Mouse (Mus musculus): ENCODE results near the gene Arrdc2. TPM values are rescaled to one million over a fixed set of nuclear protein-coding genes. Genes with fewer than 3 reads are reported as not detected.

The Arrdc2 gene
- 30.0 TPM for total RNA-seq (2023)

GRCm38 (mm10) chr8:70839408-70840351, at the start of gene Arrdc2:
TSS of gene Arrdc2 (minus strand) at chr8:70839720.

GRCm38 (mm10) chr8:70873364-70873985, 34.0 kb upstream of the Arrdc2 start, which contains the start of gene Ccdc124:
TSS of gene Ccdc124 (minus strand) at chr8:70873935.

GRCm38 (mm10) chr8:70862824-70863641, 23.5 kb upstream of the Arrdc2 start, which contains the start of gene Kcnn1:
TSS of gene Kcnn1 (minus strand) at chr8:70863258.

GRCm38 (mm10) chr8:70808239-70808638, 31.3 kb downstream of the Arrdc2 start, which contains the start of gene Il12rb1:
TSS of gene Il12rb1 (plus strand) at chr8:70808449.

GRCm38 (mm10) chr8:70804481-70805206, 34.9 kb downstream of the Arrdc2 start, which contains the start of gene Mast3:
TSS of gene Mast3 (minus strand) at chr8:70805054.

Other genes starting within 250 kb of the Arrdc2 start
- 68.1 TPM for gene Isyna1, start 245.3 kb downstream of the Arrdc2 start, total RNA-seq (2023)
- 97.8 TPM for gene Ssbp4, start 230.8 kb downstream of the Arrdc2 start, total RNA-seq (2023)
- gene Lrrc25, start 223.6 kb downstream of the Arrdc2 start, total RNA-seq (2023): 1.6 TPM
- gene Gdf15, start 207.3 kb downstream of the Arrdc2 start, total RNA-seq (2023): 1.6 TPM
- 2.8 TPM for gene Pgpep1, start 179.3 kb downstream of the Arrdc2 start, total RNA-seq (2023)
- gene Lsm4, start 166.5 kb downstream of the Arrdc2 start, total RNA-seq (2023): 101 TPM
- 1,623 TPM for gene Jund, start 140.8 kb downstream of the Arrdc2 start, total RNA-seq (2023)
- gene Iqcn, start 136.3 kb downstream of the Arrdc2 start, total RNA-seq (2023): 4.4 TPM
- not detected for gene Gm3336, start 121.2 kb downstream of the Arrdc2 start, total RNA-seq (2023)
- gene Pde4c, start 116.0 kb downstream of the Arrdc2 start, total RNA-seq (2023): 0.59 TPM
- 6.0 TPM for gene Rab3a, start 85.0 kb downstream of the Arrdc2 start, total RNA-seq (2023)
- 22.7 TPM for gene Mpv17l2, start 78.8 kb downstream of the Arrdc2 start, total RNA-seq (2023)
- gene Pik3r2, start 63.0 kb downstream of the Arrdc2 start, total RNA-seq (2023): 12.5 TPM
- gene Mast3, start 34.7 kb downstream of the Arrdc2 start, total RNA-seq (2023): 143 TPM
- gene Il12rb1, start 31.3 kb downstream of the Arrdc2 start, total RNA-seq (2023): 1.3 TPM
- not detected for gene Kcnn1, start 23.5 kb upstream of the Arrdc2 start, total RNA-seq (2023)
- 29.7 TPM for gene Ccdc124, start 34.2 kb upstream of the Arrdc2 start, total RNA-seq (2023)
- not detected for gene Slc5a5, start 53.0 kb upstream of the Arrdc2 start, total RNA-seq (2023)
- 4,779 TPM for gene Rpl18a, start 57.7 kb upstream of the Arrdc2 start, total RNA-seq (2023)
- gene Map1s, start 66.2 kb upstream of the Arrdc2 start, total RNA-seq (2023): 64.3 TPM